Mouse (Mus musculus): ENCODE measurements around the gene Ccnjl. TPM values are rescaled to one million over a fixed set of nuclear protein-coding genes. Genes with fewer than 3 reads are reported as not detected.

Ccnjl gene
- polyA plus RNA-seq, 1 experiment from 2014 or later = 16.2 TPM

DNA sequence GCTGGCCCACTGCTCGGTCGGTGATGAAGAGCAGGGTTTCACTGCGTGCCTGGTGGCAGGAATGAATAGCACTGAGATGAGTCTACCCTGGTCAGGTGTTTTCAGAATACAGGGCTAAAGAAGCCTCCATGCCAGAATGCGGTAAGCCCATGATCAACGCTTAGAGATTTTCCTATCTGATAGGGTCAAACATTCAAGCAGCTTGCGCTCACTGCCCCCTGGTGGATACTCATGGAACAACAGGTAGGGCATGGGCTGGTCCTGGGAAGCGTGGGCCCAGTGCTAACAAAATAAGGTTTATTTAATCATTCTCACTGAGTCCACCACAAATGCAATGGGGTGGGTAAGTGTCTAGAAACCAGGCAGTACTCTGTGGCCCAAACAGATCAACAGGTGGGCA, 35.9 kb upstream of the Ccnjl start:
- Histone ChIP-seq H3K9me3 (ENCODE audit: control insufficient read depth, low read length) (no peaks in the 10 kb centered on the region), H3K9ac (replicated peaks; ENCODE audit: low read length) (no peak overlapping the region), H3K27ac (replicated peaks; ENCODE audit: low read depth, low read length) (no peak overlapping the region), H3K4me3 (replicated peaks; ENCODE audit: low read depth, low read length) (no peak overlapping the region), H3K36me3 (ENCODE audit: control insufficient read depth, insufficient read depth, low read length) (no peaks in the 10 kb centered on the region), H3K4me2 (ENCODE audit: low read length) (no peak overlapping the region), H3K4me1 (ENCODE audit: control insufficient read depth, insufficient read depth, low read length) (no peaks in the 10 kb centered on the region), H3K27me3 (ENCODE audit: control insufficient read depth, insufficient read depth, low read length) (no peaks in the 10 kb centered on the region)
- ATAC-seq (ENCODE audit: low FRiP score, low TSS enrichment) (no peak), DNase-seq (peak; percentile 83)
- 31% methylated on average over 7 of the region's 7 CpGs for WGBS

DNA sequence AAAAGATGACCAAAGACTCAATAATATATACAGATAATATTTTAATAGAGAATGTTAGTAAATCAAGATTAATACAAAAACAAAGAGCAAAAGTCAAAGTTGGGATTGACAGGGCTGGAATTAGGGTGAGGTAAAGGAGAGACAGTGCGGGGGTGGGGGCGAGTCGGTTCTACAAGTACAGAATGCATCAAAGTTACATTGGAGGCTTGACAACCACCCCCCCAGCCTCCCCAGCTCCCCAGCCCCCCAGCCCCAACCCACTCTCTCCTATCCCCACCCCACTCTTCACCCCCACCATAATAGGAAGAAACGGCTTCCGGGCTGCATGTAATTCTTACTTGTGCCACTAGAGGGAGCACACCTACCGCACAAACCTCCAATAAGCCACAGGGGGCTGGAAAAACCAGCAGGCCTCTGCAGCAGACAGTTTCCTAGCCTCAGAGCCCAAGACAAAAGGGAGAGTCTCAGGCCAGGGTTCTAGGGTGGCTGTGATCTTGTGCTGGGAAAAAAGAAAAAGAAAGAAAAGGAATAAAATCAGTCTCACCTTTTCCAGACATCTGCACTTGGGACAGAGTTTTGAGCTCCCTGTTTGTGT, 34.7 kb upstream of the Ccnjl start:
- Histone ChIP-seq H3K4me2 (ENCODE audit: low read length) (no peak overlapping the region), H3K27me3 (ENCODE audit: control insufficient read depth, insufficient read depth, low read length) (no peaks in the 10 kb centered on the region), H3K4me1 (ENCODE audit: control insufficient read depth, insufficient read depth, low read length) (no peaks in the 10 kb centered on the region), H3K4me3 (replicated peaks; ENCODE audit: low read depth, low read length) (no peak overlapping the region), H3K9ac (replicated peaks; ENCODE audit: low read length) (no peak overlapping the region; the same call in 1 of the 2 replicates), H3K36me3 (ENCODE audit: control insufficient read depth, insufficient read depth, low read length) (no peaks in the 10 kb centered on the region), H3K9me3 (ENCODE audit: control insufficient read depth, low read length) (no peaks in the 10 kb centered on the region; the same call in 1 of the 2 replicates), H3K27ac (replicated peaks; ENCODE audit: low read depth, low read length) (no peak overlapping the region)
- WGBS = 19% methylated on average over 6 of the region's 6 CpGs
- ATAC-seq (ENCODE audit: low FRiP score, low TSS enrichment) = peak; percentile 75
- peak; percentile 91 for DNase-seq

DNA sequence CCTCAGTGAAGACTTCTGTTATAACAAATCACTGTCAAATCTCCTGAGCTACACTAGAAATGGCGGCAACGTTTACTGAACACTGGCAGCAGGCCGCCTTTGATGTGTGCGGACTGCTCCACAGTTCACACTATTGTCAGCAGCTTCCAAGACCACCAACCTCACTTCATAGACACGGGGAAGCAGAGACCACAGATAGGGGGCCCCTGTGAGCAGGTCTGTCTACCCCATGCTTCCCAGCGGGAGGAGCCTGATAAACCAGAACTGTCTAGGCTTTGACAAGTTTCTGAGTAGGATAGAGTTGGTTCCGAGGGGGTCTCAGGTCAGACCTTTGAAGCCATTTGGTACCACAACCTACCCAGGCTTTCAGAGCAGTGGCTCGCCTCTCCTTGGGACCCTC, 33.5 kb upstream of the Ccnjl start:
- 39% methylated on average over 8 of the region's 8 CpGs for WGBS
- Histone ChIP-seq H3K36me3 (ENCODE audit: control insufficient read depth, insufficient read depth, low read length) (no peaks in the 10 kb centered on the region), H3K4me2 (ENCODE audit: low read length) (no peak overlapping the region), H3K4me1 (ENCODE audit: control insufficient read depth, insufficient read depth, low read length) (no peaks in the 10 kb centered on the region), H3K27me3 (ENCODE audit: control insufficient read depth, insufficient read depth, low read length) (no peaks in the 10 kb centered on the region), H3K4me3 (replicated peaks; ENCODE audit: low read depth, low read length) (no peak overlapping the region), H3K9me3 (ENCODE audit: control insufficient read depth, low read length) (no peaks in the 10 kb centered on the region; the same call in 1 of the 2 replicates), H3K27ac (replicated peaks; ENCODE audit: low read depth, low read length) (no peak overlapping the region), H3K9ac (replicated peaks; ENCODE audit: low read length) (no peak overlapping the region)
- DNase-seq (peak; percentile 48), ATAC-seq (ENCODE audit: low FRiP score, low TSS enrichment) (peak; percentile 32; the same call in 1 of the 2 replicates)

DNA sequence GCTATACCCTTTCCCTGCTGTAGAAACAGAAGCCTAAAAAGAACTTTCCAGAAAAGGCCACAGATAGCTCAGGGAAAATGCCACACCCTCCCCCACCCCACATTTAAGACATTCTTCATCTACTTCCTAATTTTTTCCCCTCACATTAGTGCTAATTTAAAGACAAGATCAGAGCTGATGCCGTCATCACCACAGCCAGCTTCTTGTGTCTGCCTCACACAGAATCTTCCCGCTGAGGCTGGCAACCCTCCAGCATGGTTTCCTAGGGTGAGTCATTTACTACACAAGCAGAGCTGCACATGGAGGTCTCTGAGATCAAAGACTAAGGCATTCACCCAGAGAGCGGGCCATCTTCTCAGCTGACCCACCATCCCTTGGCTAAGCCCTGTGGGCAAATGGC, 33.1 kb upstream of the Ccnjl start:
- no peaks in the 10 kb centered on the region for H3K27me3 ChIP-seq (ENCODE audit: control insufficient read depth, insufficient read depth, low read length)
- no peak overlapping the region for H3K4me2 ChIP-seq (ENCODE audit: low read length)
- 70% methylated on average over 3 of the region's 3 CpGs for WGBS
- no peak for ATAC-seq (ENCODE audit: low FRiP score, low TSS enrichment)
- no peak overlapping the region for H3K9ac ChIP-seq (replicated peaks; ENCODE audit: low read length)
- H3K27ac ChIP-seq (replicated peaks; ENCODE audit: low read depth, low read length) = no peak overlapping the region
- no peaks in the 10 kb centered on the region; the same call in 1 of the 2 replicates for H3K9me3 ChIP-seq (ENCODE audit: control insufficient read depth, low read length)
- H3K4me3 ChIP-seq (replicated peaks; ENCODE audit: low read depth, low read length) = no peak overlapping the region
- no peaks in the 10 kb centered on the region for H3K36me3 ChIP-seq (ENCODE audit: control insufficient read depth, insufficient read depth, low read length)
- no peaks in the 10 kb centered on the region for H3K4me1 ChIP-seq (ENCODE audit: control insufficient read depth, insufficient read depth, low read length)
- peak; percentile 40 for DNase-seq

DNA sequence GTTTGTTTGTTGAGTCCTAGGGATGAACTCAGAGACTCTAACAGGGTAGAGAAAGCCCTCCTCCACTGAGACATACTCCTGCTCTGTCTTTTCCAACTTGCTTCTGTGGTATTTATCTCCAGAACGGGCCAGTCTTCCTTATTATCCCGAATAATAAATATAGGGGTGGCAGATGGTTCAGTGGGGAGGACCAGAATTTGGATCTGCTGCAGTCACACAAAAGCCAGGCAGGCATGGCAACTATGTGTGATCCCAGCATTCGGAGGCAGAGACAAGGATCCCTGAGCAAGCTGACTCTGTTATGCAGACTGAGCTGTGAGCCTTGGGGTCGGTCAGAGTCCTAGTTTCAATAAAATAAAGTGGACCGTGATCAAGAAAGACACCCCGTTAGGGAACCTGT, 27.3 kb upstream of the Ccnjl start:
- Histone ChIP-seq H3K9me3 (ENCODE audit: control insufficient read depth, low read length) (no peaks in the 10 kb centered on the region; the same call in 1 of the 2 replicates), H3K9ac (replicated peaks; ENCODE audit: low read length) (no peak overlapping the region), H3K27ac (replicated peaks; ENCODE audit: low read depth, low read length) (no peak overlapping the region), H3K27me3 (ENCODE audit: control insufficient read depth, insufficient read depth, low read length) (no peaks in the 10 kb centered on the region), H3K36me3 (ENCODE audit: control insufficient read depth, insufficient read depth, low read length) (no peaks in the 10 kb centered on the region), H3K4me1 (ENCODE audit: control insufficient read depth, insufficient read depth, low read length) (no peaks in the 10 kb centered on the region), H3K4me2 (ENCODE audit: low read length) (no peak overlapping the region), H3K4me3 (replicated peaks; ENCODE audit: low read depth, low read length) (no peak overlapping the region)
- WGBS = 75% methylated on average over 6 of the region's 6 CpGs
- no peak for DNase-seq
- no peak for ATAC-seq (ENCODE audit: low FRiP score, low TSS enrichment)

DNA sequence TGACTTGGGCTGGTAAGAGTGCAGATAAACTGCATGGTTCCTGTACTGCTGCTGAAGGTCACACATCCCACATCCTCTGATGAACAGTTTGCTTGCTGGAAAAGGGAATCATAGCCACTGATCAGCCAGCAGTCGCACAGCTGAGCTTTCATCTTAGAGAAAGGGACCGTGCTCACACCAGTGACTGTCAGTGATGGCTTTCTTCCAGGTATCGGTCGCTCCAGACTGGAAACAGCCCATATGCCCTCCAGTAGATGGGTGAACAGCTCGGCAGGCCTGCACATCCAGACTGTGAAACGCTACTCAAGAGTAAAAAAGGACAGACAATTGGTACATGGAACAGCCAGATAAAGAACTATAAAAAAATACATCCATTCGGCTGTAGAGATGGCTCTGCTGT, 23.4 kb upstream of the Ccnjl start:
- Histone ChIP-seq H3K36me3 (ENCODE audit: control insufficient read depth, insufficient read depth, low read length) (no peaks in the 10 kb centered on the region), H3K4me3 (replicated peaks; ENCODE audit: low read depth, low read length) (no peak overlapping the region), H3K9me3 (ENCODE audit: control insufficient read depth, low read length) (no peaks in the 10 kb centered on the region), H3K27me3 (ENCODE audit: control insufficient read depth, insufficient read depth, low read length) (no peaks in the 10 kb centered on the region), H3K27ac (replicated peaks; ENCODE audit: low read depth, low read length) (no peak overlapping the region), H3K4me1 (ENCODE audit: control insufficient read depth, insufficient read depth, low read length) (no peaks in the 10 kb centered on the region), H3K4me2 (ENCODE audit: low read length) (no peak overlapping the region), H3K9ac (replicated peaks; ENCODE audit: low read length) (no peak overlapping the region)
- ATAC-seq (ENCODE audit: low FRiP score, low TSS enrichment) = no peak
- WGBS = 88% methylated on average over 7 of the region's 7 CpGs
- DNase-seq = no peak

DNA sequence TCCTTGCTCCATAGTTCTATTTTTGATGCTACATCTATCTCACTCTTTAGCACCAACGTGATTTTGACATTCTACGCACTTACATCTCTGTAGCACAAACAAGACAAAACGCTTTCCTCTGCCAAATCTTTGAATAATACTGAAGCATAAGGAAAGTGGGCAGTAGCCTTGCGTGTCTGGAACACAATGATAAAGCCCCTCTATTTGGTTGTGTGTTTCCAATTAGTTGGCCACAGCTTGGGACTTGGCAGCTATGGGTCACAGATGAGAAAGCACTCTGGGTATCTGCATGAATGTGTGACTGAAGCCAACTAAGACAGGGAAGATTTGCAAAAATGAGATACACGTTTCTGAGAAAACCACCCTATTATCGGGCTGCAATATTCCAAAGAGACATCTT, 20.6 kb upstream of the Ccnjl start:
- Histone ChIP-seq H3K36me3 (ENCODE audit: control insufficient read depth, insufficient read depth, low read length) (no peaks in the 10 kb centered on the region), H3K27me3 (ENCODE audit: control insufficient read depth, insufficient read depth, low read length) (no peaks in the 10 kb centered on the region), H3K4me3 (replicated peaks; ENCODE audit: low read depth, low read length) (no peak overlapping the region), H3K4me1 (ENCODE audit: control insufficient read depth, insufficient read depth, low read length) (no peaks in the 10 kb centered on the region), H3K9me3 (ENCODE audit: control insufficient read depth, low read length) (no peaks in the 10 kb centered on the region), H3K9ac (replicated peaks; ENCODE audit: low read length) (no peak overlapping the region), H3K27ac (replicated peaks; ENCODE audit: low read depth, low read length) (no peak overlapping the region), H3K4me2 (ENCODE audit: low read length) (no peak overlapping the region)
- WGBS = 87% methylated on average over 6 of the region's 6 CpGs
- DNase-seq = no peak
- no peak for ATAC-seq (ENCODE audit: low FRiP score, low TSS enrichment)

DNA sequence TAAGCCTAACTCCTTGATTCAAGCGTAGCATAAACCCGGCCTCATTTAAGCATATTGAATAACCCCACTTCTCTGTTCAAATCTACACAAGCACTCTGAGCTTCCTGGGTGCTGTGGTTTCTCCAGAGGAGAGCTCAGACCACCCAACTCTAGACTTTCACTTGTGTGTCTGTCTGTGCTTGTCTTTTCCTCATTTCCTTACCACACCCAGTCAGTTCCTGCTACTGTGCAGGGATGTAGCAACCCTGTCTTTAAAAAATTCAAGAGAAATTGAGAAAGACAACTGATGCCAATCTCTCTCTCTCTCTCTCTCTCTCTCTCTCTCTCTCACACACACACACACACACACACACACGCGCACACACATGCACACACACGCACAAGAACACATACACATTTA, 18.7 kb upstream of the Ccnjl start:
- Histone ChIP-seq H3K9ac (replicated peaks; ENCODE audit: low read length) (no peak overlapping the region), H3K27ac (replicated peaks; ENCODE audit: low read depth, low read length) (no peak overlapping the region), H3K36me3 (ENCODE audit: control insufficient read depth, insufficient read depth, low read length) (no peaks in the 10 kb centered on the region), H3K4me1 (ENCODE audit: control insufficient read depth, insufficient read depth, low read length) (no peaks in the 10 kb centered on the region), H3K4me3 (replicated peaks; ENCODE audit: low read depth, low read length) (no peak overlapping the region), H3K27me3 (ENCODE audit: control insufficient read depth, insufficient read depth, low read length) (no peaks in the 10 kb centered on the region), H3K4me2 (ENCODE audit: low read length) (no peak overlapping the region), H3K9me3 (ENCODE audit: control insufficient read depth, low read length) (no peaks in the 10 kb centered on the region)
- WGBS = 92% methylated on average over 5 of the region's 5 CpGs
- DNase-seq (no peak), ATAC-seq (ENCODE audit: low FRiP score, low TSS enrichment) (no peak)

DNA sequence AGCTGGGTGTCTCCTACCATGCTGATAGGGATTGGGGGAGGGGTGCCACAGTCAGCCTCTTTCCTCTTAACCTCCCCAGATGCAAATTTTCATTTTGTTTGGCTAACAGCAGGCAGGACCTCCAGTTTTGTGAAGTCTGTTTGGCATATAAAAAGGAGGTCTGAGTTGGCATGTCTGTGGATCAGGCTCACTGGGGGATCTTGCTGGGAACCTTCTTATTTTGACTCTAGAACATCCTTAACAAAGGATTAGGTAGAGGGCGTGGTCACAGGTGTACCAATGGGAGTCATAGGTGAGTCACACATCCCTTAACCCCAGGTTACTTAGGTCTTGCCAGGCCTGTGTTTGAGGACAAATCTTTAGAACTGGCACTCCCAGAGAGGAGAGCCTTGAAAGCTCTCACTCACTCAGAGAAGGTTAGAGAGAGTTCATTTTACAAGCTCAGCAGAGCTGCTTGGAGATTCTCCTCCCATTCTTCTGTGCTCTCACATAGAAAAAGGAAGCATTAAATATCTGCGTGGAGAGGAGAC, 15.9 kb upstream of the Ccnjl start:
- H3K4me2 ChIP-seq (ENCODE audit: low read length) = no peak overlapping the region
- no peaks in the 10 kb centered on the region for H3K27me3 ChIP-seq (ENCODE audit: control insufficient read depth, insufficient read depth, low read length)
- WGBS = 74% methylated on average over 2 of the region's 2 CpGs
- H3K9ac ChIP-seq (replicated peaks; ENCODE audit: low read length) = no peak overlapping the region
- ATAC-seq (ENCODE audit: low FRiP score, low TSS enrichment) (no peak), DNase-seq (no peak)
- H3K36me3 ChIP-seq (ENCODE audit: control insufficient read depth, insufficient read depth, low read length) = no peaks in the 10 kb centered on the region
- H3K4me1 ChIP-seq (ENCODE audit: control insufficient read depth, insufficient read depth, low read length) = no peaks in the 10 kb centered on the region
- H3K9me3 ChIP-seq (ENCODE audit: control insufficient read depth, low read length) = no peaks in the 10 kb centered on the region
- no peak overlapping the region for H3K27ac ChIP-seq (replicated peaks; ENCODE audit: low read depth, low read length)
- no peak overlapping the region for H3K4me3 ChIP-seq (replicated peaks; ENCODE audit: low read depth, low read length)
